Mouse (Mus musculus): ENCODE data around the gene Rpl29.

GRCm38 (mm10) chr9:106430015-106430264 lies 686 bp downstream of the Rpl29 start:
- TF ChIP-seq CTCF (IDR thresholded peaks at IDR 0.05; ENCODE audit: extremely low read depth, insufficient read depth, insufficient read length, insufficient replicate concordance) (no peak), POLR2A (IDR thresholded peaks at IDR 0.05; ENCODE audit: low read depth, low read length) (no peak)

Data from spleen, adult 2 months (tissue).